Mouse (Mus musculus): Measurements from ENCODE around the gene Timeless.
A peak's percentile ranks its signal among the peaks of the same experiment; 100 is the strongest.

Gene Timeless

DNA sequence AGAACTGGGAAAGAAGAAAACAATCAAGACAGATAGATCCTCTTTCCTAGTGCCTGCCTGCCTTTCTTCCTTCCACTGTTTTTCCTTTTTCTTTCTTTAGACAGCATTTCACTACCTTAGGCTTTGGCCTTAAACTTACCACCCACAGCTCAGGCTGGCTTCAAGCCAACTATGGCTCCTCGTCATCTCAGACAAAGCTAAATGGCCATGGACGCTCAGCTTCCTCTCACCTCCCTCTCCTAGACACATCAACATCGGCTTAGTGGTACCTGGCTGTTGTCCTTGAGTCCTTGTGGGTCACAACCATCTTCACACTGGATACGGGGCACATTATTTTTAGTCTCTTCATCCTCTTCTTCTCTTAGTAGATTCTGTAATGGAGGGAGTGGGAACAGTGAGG lies 65.4 kb downstream of the Timeless start:
- no peak for DNase-seq (ENCODE audit: low spot score)

DNA sequence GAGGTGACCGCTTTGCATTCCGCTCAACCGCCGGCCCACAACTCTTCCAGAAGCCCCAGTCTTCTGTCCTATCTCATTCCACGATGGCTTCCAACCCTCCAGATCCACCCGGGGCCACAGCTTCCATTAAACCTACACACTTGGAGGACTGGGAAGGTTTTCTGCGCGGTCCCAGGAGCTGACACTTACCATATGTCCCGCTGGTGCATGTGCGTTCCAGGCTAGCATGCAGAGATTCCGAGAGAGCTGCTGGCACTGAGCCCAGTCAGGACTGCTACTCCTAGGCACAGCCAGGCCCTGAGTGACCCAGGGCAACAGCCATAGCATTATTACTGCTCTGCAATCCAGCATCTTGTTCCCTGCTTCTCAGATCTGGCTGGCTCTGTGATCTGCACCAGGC lies 65.8 kb downstream of the Timeless start:
- DNase-seq (ENCODE audit: low spot score), result peak; percentile 28

DNA sequence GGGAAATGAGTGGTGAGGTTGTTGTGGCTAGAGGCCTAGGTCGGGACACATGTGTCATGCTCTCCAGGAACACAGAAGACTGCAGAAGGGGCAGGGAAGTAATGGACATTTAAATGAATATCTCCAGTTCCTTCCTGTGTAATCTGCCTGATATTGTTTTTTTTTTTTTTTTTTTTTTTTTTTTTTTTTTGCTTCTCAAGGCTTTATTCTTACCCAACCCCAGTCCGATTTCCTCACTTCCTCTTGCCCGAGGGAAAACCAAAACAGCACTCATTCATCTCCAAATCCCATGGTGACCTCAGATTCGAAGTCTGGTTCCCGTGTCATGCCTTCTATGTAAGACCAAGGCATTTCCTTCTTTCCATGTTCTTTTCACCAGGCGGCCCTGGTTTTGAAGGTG lies 66.4 kb downstream of the Timeless start:
- peak; percentile 81 for DNase-seq (ENCODE audit: low spot score)

DNA sequence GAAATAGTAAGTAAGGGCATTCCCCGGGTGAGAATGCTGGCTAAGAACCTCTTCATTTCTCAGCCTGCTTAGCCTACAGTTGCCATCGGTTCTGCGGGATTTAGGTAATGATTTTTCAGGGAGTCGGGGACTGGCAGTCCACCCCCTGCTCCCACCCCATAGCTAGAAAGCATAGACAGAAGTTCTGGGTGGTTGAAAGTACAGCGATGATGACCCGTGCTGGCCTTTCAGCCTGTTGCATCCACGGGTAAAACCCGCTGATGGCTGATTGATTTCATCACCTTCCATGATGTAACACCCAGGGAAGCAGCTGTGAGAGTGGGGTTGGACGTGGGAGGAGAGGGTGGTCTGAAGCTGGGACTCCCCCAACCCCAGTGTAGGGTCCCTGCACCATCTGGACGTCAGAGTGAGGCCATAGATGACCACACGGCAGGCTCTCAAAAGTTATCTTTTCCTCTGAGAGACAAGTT lies 66.9 kb downstream of the Timeless start, which contains the start of gene Il23a:
Gene Il23a (minus strand): TSS at position 51 of the 470 bp plus-strand sequence.
- DNase-seq (ENCODE audit: low spot score), result no peak

DNA sequence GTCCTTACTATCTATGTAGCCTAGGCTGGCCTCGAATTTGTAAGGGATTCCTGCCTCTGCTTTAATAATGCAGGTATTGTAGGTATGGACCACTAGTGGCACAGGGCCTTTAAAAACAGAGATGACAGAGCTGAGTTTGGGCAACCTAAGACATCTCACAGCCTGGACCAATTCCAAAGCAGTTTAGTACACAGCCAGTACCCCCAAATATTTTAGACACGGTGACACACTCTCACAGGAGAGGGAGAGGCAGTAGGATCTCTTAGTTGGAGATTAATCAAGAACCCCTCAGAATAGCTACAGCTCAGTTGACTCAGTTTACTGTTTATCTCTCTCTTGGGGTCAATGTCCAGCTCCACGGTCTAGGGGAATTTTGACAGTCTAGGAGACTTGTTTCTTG lies 70.5 kb downstream of the Timeless start:
- no peak for DNase-seq (ENCODE audit: low spot score)
